ENCODE assay signal across 17 mouse cellular contexts in genomic region chr4:101351716-101352115, GRCm38 (mm10).
"Had no signal": no experiment of that assay in that cellular context is flagged by ENCODE, and none has a peak within 500 bp of the region (broad histone marks: within the 10 kb centered on the region; RNA-seq: fewer than 3 reads in every experiment).

No protein-coding gene starts in this region.

- H3K27ac ChIP-seq: lung, embryonic 15.5 days; macrophage; midbrain, embryonic 12.5 days; neural tube, embryonic 12.5 days; stomach, embryonic 15.5 days; stomach, postnatal 0 days had no signal

- ATAC-seq: lung, postnatal 0 days; midbrain, embryonic 16.5 days had no signal

- H3K9ac ChIP-seq: lung, embryonic 15.5 days; midbrain, embryonic 12.5 days; neural tube, embryonic 12.5 days; stomach, embryonic 15.5 days had no signal

- H3K27me3 ChIP-seq: megakaryocyte, embryonic 14.5 days; midbrain, embryonic 12.5 days; neural tube, embryonic 12.5 days; stomach, embryonic 15.5 days had no signal

- H3K4me3 ChIP-seq: lung, embryonic 15.5 days; midbrain, embryonic 12.5 days; neural tube, embryonic 12.5 days; stomach, embryonic 15.5 days had no signal

- H3K9me3 ChIP-seq: lung, embryonic 15.5 days; megakaryocyte, embryonic 14.5 days; midbrain, embryonic 12.5 days; neural tube, embryonic 12.5 days; stomach, embryonic 15.5 days had no signal

- H3K36me3 ChIP-seq: lung, embryonic 15.5 days; stomach, embryonic 15.5 days had no signal

- DNase-seq: lung, adult 2 months; lung, postnatal 14 days; lung, postnatal 36 days; midbrain, embryonic 14.5 days; right cerebral cortex, postnatal 14 days; thymus, adult 2 months; thymus, postnatal 25 days; thymus, postnatal 4 days had no signal

- H3K4me2 ChIP-seq: lung, embryonic 15.5 days; midbrain, embryonic 12.5 days; neural tube, embryonic 12.5 days; stomach, embryonic 15.5 days had no signal
